Mouse (Mus musculus) embryonic facial prominence, embryonic 14.5 days (tissue): Measurements from ENCODE around the gene Scfd2. TPM values are rescaled to one million over a fixed set of nuclear protein-coding genes. Genes with fewer than 3 reads are reported as not detected.

Experiments
- ATAC-seq: fragments of 200-750 bp; cut with Nextera tagmentation; 2 replicates; pipeline ENCODE4 v1.8.0; 2017; ENCODE audit warnings: low read depth, moderate number of reproducible peaks, moderate TSS enrichment
- DNase-seq: peaks from one replicate; pipeline ENCODE4 v3.0.0-alpha.2; 2015; ENCODE audit warnings: low spot score
- H3K27ac ChIP-seq: fragments of 300-500 bp; sonication (generic); replicated peaks from 2 replicates; pipeline ENCODE4 v1.5.1; 2014; ENCODE audit warnings: low read depth, mild to moderate bottlenecking, low read length, moderate library complexity
- H3K27me3 ChIP-seq: fragments of 300-500 bp; sonication (generic); replicated peaks from 2 replicates; pipeline ENCODE4 v1.6.1; 2014; ENCODE audit warnings: low read length; ENCODE audit not compliant: control insufficient read depth, insufficient read depth
- H3K36me3 ChIP-seq: fragments of 300-500 bp; sonication (generic); 2 replicates; pipeline ENCODE4 v1.6.1; 2014; ENCODE audit warnings: low read length, mixed read lengths; ENCODE audit not compliant: control insufficient read depth, insufficient read depth
- H3K4me1 ChIP-seq: fragments of 300-500 bp; sonication (generic); 2 replicates; pipeline ENCODE4 v1.6.1; 2014; ENCODE audit warnings: antibody characterized with exemption, low read length; ENCODE audit not compliant: control insufficient read depth, insufficient read depth
- H3K4me2 ChIP-seq: fragments of 300-500 bp; sonication (generic); 2 replicates; pipeline ENCODE4 v1.6.1; 2014; ENCODE audit warnings: low read depth, mild to moderate bottlenecking, low read length, moderate library complexity, mixed read lengths
- H3K4me3 ChIP-seq: fragments of 300-500 bp; sonication (generic); 2 replicates; pipeline ENCODE4 v1.5.1; 2014; ENCODE audit warnings: low read depth, mild to moderate bottlenecking, low read length
- H3K9ac ChIP-seq: fragments of 300-500 bp; sonication (generic); 2 replicates; pipeline ENCODE4 v1.6.1; 2014; ENCODE audit warnings: low read depth, mild to moderate bottlenecking, low read length, moderate library complexity, mixed read lengths
- H3K9me3 ChIP-seq: fragments of 300-500 bp; sonication (generic); 2 replicates; pipeline ENCODE4 v1.6.1; 2016; ENCODE audit warnings: low read length; ENCODE audit not compliant: control insufficient read depth
- WGBS: fragments of 180-500 bp; shearing (Covaris S2); extraction: QIAGEN DNeasy Blood & Tissue Kit; methylation state at CpG from one replicate; pipeline ENCODE4 v1.1.7; 2014; 5-methylcytosine and 5-hydroxymethylcytosine counted together
- polyA plus RNA-seq: library from polyadenylated mRNA; unstranded; fragments of >200 nt; fragmentation: Nextera tagmentation; extraction: Ambion mirVana; gene quantifications from 2 replicates; pipeline ENCODE4 v1.2.1, GENCODE M21; 2014

Scfd2 gene
- polyA plus RNA-seq, 1 experiment from 2014 or later, result 21.3 TPM

DNA sequence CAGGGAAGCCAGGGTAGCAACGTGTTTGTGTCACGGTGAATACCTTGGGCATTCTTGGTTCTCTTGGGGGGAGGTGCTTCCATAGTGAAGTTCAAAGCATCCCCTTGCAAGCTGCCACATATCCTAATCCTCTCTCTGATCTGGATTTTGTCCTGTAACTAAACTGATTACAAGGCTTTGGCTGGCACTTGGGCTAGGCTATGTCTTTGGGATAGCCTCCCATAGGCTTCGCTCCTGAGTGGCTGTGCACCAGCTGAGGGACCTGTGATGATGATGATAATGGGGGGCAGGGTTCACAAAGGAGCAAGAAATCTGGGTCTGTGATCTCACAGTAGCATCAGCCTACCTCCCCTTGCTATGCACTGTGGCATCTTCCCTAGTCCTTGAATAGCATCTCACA lies 369.5 kb downstream of the Scfd2 start:
- H3K4me3 ChIP-seq, result no peak overlapping the region
- H3K36me3 ChIP-seq, result no peaks in the 10 kb centered on the region
- no peak for ATAC-seq
- no peaks in the 10 kb centered on the region for H3K9me3 ChIP-seq
- H3K4me1 ChIP-seq, result peaks cover 43% of the 10 kb centered on the region
- 19% methylated on average over 3 of the region's 3 CpGs for WGBS
- H3K9ac ChIP-seq, result no peak overlapping the region
- H3K4me2 ChIP-seq, result peak overlapping the region; percentile 47
- no peaks in the 10 kb centered on the region for H3K27me3 ChIP-seq
- no peak for DNase-seq
- H3K27ac ChIP-seq, result peak overlapping the region; percentile 82

- no peaks in the 10 kb centered on the region for H3K9me3 ChIP-seq
- H3K4me1 ChIP-seq, result peaks cover 43% of the 10 kb centered on the region
- no peaks in the 10 kb centered on the region for H3K27me3 ChIP-seq
- peak overlapping the region; percentile 47 for H3K4me2 ChIP-seq
- no peak overlapping the region for H3K9ac ChIP-seq
- no peaks in the 10 kb centered on the region for H3K36me3 ChIP-seq
- DNase-seq, result peak; percentile 96
- peak overlapping the region; percentile 82 for H3K27ac ChIP-seq
- 2% methylated on average over 14 of the region's 15 CpGs for WGBS
- H3K4me3 ChIP-seq, result peak overlapping the region; percentile 13
- ATAC-seq, result peak; percentile 89
Measured at GRCm38 (mm10) chr5:74161297-74161926, 370.1 kb downstream of the Scfd2 start.

- Histone ChIP-seq H3K27ac (peak overlapping the region; percentile 82), H3K36me3 (no peaks in the 10 kb centered on the region), H3K9ac (no peak overlapping the region), H3K4me3 (no peak overlapping the region), H3K9me3 (no peaks in the 10 kb centered on the region), H3K4me2 (no peak overlapping the region), H3K27me3 (no peaks in the 10 kb centered on the region), H3K4me1 (peaks cover 50% of the 10 kb centered on the region)
- no peak for DNase-seq
- WGBS, result 43% methylated on average over 4 of the region's 4 CpGs
- no peak for ATAC-seq
Measured at GRCm38 (mm10) chr5:74160349-74160748, 371.2 kb downstream of the Scfd2 start.

GRCm38 (mm10) chr5:74159906-74160305 lies 371.7 kb downstream of the Scfd2 start:
- Histone ChIP-seq H3K27ac (peak overlapping the region; percentile 82), H3K4me1 (peaks cover 50% of the 10 kb centered on the region), H3K9ac (no peak overlapping the region), H3K27me3 (no peaks in the 10 kb centered on the region), H3K9me3 (no peaks in the 10 kb centered on the region), H3K36me3 (no peaks in the 10 kb centered on the region), H3K4me2 (no peak overlapping the region; the same call in 1 of the 2 replicates), H3K4me3 (no peak overlapping the region)
- no peak for ATAC-seq
- DNase-seq, result no peak
- 33% methylated on average over 7 of the region's 7 CpGs for WGBS

GRCm38 (mm10) chr5:74158929-74159632 lies 372.5 kb downstream of the Scfd2 start:
- H3K4me1 ChIP-seq, result peaks cover 50% of the 10 kb centered on the region
- 32% methylated on average over 6 of the region's 6 CpGs for WGBS
- peak; percentile 34 for ATAC-seq

GRCm38 (mm10) chr5:74155860-74156351 lies 375.7 kb downstream of the Scfd2 start:
- Histone ChIP-seq H3K4me1 (peaks cover 22% of the 10 kb centered on the region), H3K27ac (no peak overlapping the region), H3K36me3 (no peaks in the 10 kb centered on the region), H3K9ac (no peak overlapping the region), H3K4me3 (no peak overlapping the region), H3K27me3 (no peaks in the 10 kb centered on the region), H3K9me3 (no peaks in the 10 kb centered on the region), H3K4me2 (no peak overlapping the region)
- no peak; the same call in 1 of the 2 replicates for ATAC-seq
- no peak for DNase-seq
- 34% methylated on average over 7 of the region's 7 CpGs for WGBS

More at GRCm38 (mm10) chr5:74158929-74159632, 372.5 kb downstream of the Scfd2 start:
- H3K36me3 ChIP-seq, result no peaks in the 10 kb centered on the region
- H3K27me3 ChIP-seq, result no peaks in the 10 kb centered on the region
- H3K9ac ChIP-seq, result no peak overlapping the region
- peak overlapping the region; percentile 82 for H3K27ac ChIP-seq
- peak; percentile 93 for DNase-seq
- H3K4me3 ChIP-seq, result no peak overlapping the region
- no peak overlapping the region; the same call in 1 of the 2 replicates for H3K4me2 ChIP-seq
- no peaks in the 10 kb centered on the region for H3K9me3 ChIP-seq

Other genes with a start within 250 kb of the Scfd2 start
- gene Fip1l1, start 3.7 kb upstream of the Scfd2 start, polyA plus RNA-seq, result 66.1 and 66.4 TPM in 2 replicates
- gene Lnx1, start 171.2 kb upstream of the Scfd2 start, polyA plus RNA-seq, result 2.3 and 2.4 TPM in 2 replicates